Mouse (Mus musculus) frontal cortex, postnatal 10 days (tissue): Measurements from ENCODE around the gene Tex19.2.

ENCODE experiments used
- DNase-seq, 2 experiments: peaks; one replicate each; pipeline ENCODE4 v3.0.0; 2022; ENCODE audit warnings: low spot score in 2 of 2, mixed read lengths in 1 of 2

Gene Tex19.2

DNA sequence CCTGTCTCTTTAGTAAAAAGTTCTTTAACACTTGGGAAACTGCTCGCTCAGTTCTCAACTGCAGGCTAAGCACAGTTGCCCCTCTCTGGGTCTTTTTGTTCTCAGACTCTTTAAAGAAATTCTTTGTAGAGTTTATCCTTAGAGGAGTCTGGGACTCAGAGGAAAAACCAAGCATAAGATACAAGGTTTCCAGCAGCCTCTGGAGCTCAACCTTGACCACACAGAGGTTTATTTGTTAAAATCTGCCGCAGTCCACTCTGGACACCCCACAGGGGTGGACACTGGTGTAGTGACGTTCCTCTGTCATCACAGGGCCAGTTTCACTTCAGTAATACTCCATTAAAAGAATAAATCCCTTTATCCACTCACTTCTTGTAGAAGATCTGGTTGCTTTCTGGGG, at the start of gene Tex19.2:
Gene Tex19.2 (minus strand): TSS at position 101 of the 400 bp plus-strand sequence.
- DNase-seq: no peak

- no peak for DNase-seq
Observed at GRCm38 (mm10) chr11:121163751-121164150, 45.3 kb upstream of the Tex19.2 start.

GRCm38 (mm10) chr11:121160636-121161346, 42.3 kb upstream of the Tex19.2 start:
- no peak for DNase-seq

DNA sequence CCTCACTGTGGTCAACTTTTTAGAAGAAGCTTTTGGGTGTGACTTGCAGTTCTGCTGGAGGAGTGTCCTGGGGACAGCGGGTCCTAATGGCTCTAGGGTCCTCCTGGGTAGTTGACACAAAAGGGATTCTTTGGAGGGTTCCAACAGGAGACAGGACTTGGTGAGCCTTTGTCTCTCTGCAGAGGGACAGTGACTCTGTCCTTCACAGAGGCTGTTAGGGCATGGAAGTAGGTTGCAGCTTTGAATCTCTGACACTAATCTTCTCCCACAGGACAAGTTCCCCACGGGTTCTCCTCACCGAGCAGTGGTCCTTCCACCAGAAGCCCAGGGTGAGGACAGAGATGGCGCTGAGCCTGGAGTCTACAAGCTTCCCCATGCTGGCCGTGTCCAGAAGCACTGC, 41.5 kb upstream of the Tex19.2 start, which contains the start of gene Uts2r:
Gene Uts2r (plus strand): TSS at position 301 of the 400 bp plus-strand sequence.
- DNase-seq: no peak

- no peak for DNase-seq
Observed at GRCm38 (mm10) chr11:121156411-121156891, 38.0 kb upstream of the Tex19.2 start.

DNA sequence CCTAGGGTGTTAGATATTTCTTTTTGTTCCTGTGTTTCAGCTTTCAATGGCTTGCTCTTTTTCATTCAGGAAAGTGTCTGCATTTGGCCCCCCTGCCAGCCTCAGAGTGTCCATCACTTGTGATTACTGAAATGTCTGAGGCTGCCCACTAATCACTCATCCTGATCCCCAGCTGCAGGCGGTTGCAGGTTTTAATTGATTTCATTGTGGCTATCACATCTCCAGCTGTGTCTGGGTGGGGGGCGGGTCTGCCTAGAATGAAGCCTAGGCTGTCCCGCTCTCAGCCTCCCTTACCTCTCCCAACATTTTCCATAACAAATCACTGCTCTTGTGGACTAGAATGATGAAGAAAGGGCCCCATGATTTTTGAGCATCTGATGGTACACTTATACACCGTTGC, 35.7 kb upstream of the Tex19.2 start:
- no peak for DNase-seq

DNA sequence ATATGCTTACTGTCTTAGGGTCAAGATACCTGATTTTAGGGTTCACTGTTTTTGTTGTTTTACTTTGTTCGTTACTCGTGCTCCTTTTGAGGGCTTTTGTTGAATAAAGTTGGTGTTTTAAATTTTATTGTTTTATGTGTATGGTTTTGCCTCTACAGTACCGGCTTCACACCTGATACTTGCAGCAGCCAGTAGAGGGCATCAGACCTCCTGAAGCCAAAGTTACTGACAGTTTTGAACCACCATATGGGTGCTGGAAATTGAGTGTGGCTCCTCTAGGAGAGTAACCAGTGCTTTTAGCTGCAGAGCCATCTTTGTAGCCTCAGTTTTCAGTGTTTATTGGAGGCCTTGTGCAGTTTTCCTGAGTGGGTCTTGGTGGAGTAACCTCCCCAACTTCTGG, 29.7 kb upstream of the Tex19.2 start:
- no peak for DNase-seq

DNA sequence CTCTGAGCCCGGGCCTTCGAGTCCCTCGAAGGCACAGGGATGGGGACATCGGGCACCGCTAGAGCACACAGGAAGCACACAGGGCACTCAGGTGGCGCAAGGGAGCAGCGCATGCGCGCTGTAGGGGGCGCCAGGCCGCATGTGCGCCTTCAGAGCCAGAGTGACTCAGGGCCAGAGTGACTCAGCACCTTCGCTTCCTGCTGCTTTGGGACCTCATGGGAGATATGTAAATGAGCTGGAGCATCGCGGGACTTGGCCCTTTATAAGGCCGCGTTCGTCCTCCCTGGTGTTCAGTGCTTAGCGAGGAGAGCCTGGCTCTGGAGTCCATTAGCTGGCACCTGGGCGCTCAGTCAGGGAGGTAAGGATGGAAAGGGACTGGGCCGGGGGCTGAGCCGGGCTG, 27.4 kb upstream of the Tex19.2 start, which contains the start of gene Tex19.1:
Gene Tex19.1 (plus strand): TSS at position 279 of the 400 bp plus-strand sequence.
- no peak for DNase-seq

DNA sequence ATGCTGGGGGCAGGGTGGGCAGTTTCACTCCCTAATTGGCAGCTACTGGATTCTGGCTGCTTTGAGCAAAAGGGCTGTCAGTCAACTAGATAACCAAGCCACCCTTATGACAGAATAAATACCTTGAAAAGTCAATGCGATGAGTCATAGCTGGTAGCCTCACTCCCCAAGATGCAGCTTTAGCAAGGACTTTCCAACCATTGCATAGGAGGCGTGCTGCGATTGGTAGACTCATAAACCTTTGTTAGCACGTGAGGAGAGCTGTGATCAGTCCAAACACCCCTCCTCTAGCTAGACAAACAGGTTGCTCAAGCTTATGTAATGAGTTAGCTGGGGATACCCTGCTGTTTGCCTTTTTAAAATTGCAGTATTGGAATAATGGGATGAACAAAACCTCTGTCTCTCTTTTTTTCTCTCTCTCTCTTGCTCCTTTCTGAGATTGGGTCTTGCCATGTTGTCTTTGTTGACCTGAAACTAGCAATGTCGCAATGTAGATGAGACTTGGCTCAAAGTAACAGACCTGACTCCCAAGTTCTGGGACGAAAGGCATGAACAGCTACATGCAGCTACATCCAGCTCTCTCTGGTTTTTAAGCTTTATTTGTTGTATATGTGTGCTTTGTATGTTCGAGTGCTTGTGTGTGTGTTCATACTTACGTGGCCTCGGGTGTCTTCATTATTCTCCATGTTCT, 25.0 kb upstream of the Tex19.2 start:
- DNase-seq: no peak

DNA sequence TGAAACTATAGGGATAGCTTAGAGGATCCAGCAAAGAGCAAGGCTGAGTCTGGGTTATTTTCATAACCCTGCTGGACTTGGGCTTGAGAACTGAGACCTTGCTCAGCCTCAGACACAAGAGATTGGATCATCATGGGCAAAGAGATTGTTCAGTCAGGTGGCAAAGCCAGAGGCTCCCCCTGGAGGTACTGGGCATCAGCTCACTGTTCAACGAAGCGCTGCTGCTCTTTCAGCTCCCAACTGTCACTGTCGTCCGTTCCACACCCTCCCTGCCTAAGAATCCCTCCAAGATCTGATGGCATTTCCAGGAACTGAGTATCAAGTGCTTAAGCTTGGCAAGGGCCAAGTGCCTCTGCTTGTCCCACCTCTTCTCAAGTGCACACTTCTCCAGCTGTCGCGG, 20.3 kb upstream of the Tex19.2 start:
- no peak for DNase-seq

GRCm38 (mm10) chr11:121137682-121138081, 19.2 kb upstream of the Tex19.2 start:
- no peak for DNase-seq

DNA sequence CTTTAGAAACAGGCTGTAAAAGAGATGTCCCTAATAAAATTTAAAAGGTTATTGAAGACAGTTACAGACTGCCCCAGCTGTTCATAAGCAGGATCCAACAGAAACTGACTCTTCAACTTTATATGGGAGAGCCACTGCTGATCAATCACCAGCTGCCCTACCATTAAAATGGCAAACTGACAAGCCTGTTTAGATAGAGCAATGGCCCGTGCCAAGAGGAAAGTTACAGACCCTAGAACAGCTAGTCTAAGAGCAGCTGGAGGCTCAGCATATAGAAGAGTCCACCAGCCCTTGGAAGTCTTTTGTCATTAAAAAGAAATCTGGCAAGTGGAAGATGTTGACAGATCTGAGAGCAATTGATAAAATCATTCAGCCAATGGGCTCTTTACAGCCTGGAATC, 16.1 kb upstream of the Tex19.2 start:
- no peak for DNase-seq

DNA sequence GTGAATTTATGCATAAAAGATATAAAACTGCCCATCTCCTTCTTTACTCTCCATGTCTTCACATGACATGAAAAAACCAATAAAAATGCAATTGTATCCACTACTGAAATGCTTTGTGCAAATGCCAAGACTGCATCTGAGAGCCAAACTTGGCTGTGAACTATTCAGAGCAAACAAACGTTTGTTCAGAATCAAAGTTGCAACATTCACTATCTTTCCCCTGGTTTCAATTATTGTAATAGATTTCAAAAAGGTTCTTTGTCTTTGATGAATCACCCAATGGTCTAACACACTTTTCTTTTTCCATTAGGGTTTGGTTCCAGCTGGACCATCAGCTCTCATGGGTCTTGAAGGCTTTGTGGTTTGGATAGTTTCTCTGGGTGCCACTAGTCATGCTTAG, 11.1 kb upstream of the Tex19.2 start:
- no peak for DNase-seq

- no peak for DNase-seq
Observed at GRCm38 (mm10) chr11:121127441-121127840, 9.0 kb upstream of the Tex19.2 start.

GRCm38 (mm10) chr11:121126395-121126794, 7.9 kb upstream of the Tex19.2 start:
- no peak for DNase-seq

DNA sequence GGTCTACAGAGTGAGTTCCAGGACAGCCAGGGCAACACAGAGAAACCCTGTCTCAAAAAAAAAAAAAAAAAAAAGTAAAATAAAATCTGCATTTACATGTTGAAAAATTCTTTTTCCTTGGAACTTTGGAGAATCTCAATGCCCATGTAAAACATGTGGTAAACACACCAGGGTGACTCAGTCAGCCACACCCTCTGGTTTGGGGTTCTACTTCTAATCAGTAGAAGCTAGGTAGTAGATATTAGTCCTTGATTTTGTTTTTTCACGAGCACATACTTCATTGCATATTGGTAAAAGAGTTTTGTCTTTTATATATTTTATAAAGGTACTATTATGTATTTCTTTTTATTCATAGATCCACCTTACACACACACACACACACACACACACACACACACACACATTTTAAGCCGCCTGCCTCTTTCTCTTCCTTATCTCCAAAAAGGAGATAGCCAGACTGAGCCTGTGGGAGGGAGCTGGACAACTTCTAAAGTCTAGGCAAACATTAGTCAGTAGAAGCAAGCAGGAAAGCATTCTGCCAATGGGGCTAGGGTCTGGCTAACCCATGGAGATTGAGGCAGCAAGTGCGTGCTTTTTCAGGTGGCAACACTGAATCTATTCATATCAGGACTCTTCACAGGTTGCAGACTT, 7.2 kb upstream of the Tex19.2 start:
- DNase-seq: no peak

DNA sequence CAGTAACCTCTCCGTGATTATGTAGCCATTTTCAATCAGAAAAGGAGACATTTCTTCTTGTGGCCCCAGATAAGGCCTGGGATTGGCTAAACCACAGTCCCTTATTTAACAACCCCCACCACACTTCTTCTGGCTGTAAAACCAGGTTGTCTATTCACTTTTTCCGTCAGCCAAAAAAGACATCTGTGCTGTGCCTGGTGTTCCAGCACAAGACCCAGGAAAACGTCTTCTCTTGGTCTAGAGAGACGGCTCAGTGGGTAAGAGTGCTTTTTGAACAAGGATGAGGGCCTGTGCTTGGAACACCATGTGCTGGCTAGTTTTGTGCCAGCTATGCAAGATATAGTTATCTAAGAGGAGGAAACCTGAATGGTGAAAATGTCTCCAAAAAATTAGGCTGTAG, 5.0 kb upstream of the Tex19.2 start:
- no peak for DNase-seq

GRCm38 (mm10) chr11:121122024-121122670, 3.7 kb upstream of the Tex19.2 start:
- DNase-seq: no peak

- DNase-seq: no peak
Observed at GRCm38 (mm10) chr11:121121151-121121550, 2.7 kb upstream of the Tex19.2 start.

DNA sequence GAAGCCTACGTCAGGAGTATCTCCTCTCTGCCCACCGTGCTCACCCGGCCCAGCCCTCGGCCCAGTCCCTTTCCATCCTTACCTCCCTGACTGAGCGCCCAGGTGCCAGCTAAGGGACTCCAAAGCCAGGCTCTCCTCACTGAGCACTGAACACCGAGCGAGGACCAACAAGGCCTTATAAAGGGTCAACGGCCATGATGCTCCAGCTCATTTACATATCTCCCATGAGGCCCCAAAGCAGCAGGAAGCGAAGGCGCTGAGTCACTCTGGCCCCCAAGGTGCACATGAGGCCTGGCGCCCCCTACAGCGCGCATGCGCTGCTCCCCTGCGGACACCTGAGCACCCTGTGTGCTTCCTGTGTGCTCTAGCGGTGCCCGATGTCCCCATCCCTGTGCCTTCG, 371 bp downstream of the Tex19.2 start:
- no peak for DNase-seq

DNA sequence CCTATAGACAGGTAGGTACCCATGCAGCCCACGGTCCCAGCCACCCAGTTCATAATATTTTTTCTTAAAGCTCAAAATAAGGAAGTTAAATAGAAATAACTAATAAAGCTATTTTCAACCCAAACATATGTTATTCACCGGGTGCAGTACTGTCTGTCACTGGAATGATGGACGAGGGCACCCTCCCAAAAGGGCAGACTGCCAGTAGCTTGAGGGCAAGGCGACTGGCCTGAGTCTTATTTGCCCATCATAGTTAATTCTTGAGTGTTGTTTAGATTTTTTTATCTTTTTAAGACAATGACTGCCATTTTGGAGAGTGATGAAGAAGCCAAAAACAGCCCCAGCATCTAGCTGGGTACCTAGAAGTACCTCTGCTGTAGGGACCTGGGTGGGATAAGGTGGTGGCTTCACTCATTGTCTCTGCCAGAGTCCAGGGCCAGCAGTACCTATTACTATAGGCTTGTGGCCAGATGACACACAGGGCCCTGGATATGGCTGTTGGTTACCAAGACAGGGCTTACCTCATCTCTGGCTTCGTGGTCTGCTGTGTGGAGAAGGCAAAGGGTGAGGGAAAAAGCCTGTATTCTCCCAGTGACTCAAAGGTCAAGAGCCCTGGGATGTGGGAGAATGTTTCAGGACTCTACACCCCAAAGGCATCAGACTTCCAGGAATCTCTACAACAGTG, 6.2 kb downstream of the Tex19.2 start:
- DNase-seq: no peak
